Mouse (Mus musculus) thymus, postnatal 4 days (tissue): ENCODE measurements around the gene Pdlim7.

Experiments used
- DNase-seq: peaks from one replicate; pipeline ENCODE4 v3.0.0; 2021

The Pdlim7 gene

GRCm38 (mm10) chr13:55484520-55485088 lies 28.9 kb downstream of the Pdlim7 start:
- DNase-seq: peak; percentile 42

GRCm38 (mm10) chr13:55483593-55483992 lies 29.9 kb downstream of the Pdlim7 start:
- no peak for DNase-seq

GRCm38 (mm10) chr13:55483071-55483470 lies 30.4 kb downstream of the Pdlim7 start:
- no peak for DNase-seq

- DNase-seq: no peak
Measured at GRCm38 (mm10) chr13:55482542-55482941, 30.9 kb downstream of the Pdlim7 start.

DNA sequence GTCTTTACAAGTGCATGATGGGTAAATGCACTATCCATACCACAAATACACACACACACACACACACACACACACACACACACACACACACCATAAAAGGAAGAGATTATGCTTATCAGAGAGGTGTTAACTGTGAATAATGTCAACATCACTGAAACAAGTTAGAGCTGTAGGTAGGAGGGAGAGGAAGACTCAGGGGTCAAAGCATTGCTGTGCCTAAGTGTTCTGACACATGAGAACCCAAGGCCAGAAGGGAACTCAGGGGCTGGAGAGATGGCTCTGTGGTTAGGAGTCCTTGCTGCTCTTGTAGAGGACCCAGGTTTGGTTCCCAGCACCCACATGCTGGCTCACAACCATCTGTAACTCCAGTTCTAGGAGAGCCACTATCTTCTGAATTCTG lies 33.5 kb downstream of the Pdlim7 start:
- DNase-seq: no peak

GRCm38 (mm10) chr13:55479008-55479407 lies 34.5 kb downstream of the Pdlim7 start:
- DNase-seq: no peak

DNA sequence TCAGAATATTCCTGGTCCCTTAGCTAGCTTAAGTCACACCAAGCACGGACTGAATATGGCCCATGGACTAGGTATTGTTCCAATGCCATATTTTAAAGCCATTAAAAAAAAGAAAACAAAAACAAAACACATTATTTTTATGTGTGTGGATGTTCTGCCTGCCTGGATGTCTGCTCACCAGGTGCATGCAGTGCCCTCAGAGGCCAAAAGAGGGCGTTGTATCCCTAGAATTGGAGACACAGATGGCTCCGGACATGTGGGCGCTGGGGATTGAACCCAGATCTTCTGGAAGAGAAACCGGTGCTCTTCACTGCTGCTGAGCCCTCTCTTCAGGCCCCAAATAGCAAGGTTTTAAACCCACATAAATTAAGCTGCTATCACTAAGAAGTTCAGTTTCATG lies 35.4 kb downstream of the Pdlim7 start:
- DNase-seq: peak; percentile 61

GRCm38 (mm10) chr13:55477492-55477891 lies 36.0 kb downstream of the Pdlim7 start:
- DNase-seq: no peak

DNA sequence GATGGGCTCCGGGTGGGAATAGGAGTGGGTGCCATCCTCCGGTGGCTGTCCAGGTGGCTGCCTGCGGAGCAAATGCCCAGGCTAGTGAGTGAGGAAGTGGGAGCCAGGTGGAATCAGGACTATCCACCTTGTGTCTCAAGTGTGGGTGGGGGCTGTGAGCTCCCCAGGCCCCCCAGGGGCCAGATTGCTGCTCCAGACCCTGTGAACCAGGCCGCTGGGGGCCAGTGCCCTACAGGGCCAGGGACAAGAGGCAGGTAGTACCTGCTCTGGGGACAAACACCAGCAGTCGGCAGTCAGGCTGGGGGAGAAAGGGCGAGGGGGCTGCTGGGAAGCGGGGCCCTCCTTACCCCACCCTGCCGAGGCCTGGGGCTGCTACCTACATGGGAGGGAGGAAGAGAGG lies 37.2 kb downstream of the Pdlim7 start:
- no peak for DNase-seq

- no peak for DNase-seq
Measured at GRCm38 (mm10) chr13:55475750-55476149, 37.7 kb downstream of the Pdlim7 start.

DNA sequence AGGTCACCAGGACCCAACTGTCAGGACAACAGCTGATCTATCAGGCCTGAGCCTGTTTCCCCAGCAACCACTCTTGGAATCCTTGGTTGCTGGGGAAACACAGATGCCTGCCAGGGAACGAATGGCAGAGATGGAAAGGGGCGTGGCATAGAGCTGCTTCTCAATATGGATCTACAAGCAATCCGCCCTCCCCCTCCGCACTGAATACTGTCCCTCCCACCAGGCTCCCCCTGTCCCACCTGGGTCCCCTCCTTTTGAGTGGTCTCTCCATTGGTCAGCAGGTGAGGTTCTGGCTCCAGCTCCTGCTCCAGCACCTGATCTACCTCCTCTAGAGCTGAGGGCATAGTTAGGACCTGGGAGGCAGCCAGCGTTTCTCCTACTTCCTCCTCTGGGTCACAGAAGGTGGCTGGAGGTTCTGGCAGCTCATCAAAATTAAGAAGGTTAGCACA lies 38.8 kb downstream of the Pdlim7 start:
- DNase-seq: no peak

- DNase-seq: no peak
Measured at GRCm38 (mm10) chr13:55473961-55474360, 39.5 kb downstream of the Pdlim7 start.

GRCm38 (mm10) chr13:55473076-55473831 lies 40.2 kb downstream of the Pdlim7 start:
- DNase-seq: peak; percentile 72

- peak; percentile 68 for DNase-seq
Measured at GRCm38 (mm10) chr13:55472132-55473022, 41.1 kb downstream of the Pdlim7 start.

- no peak for DNase-seq
Measured at GRCm38 (mm10) chr13:55471819-55472131, 41.7 kb downstream of the Pdlim7 start.

- DNase-seq: peak; percentile 91
Measured at GRCm38 (mm10) chr13:55471156-55471818, 42.2 kb downstream of the Pdlim7 start.

DNA sequence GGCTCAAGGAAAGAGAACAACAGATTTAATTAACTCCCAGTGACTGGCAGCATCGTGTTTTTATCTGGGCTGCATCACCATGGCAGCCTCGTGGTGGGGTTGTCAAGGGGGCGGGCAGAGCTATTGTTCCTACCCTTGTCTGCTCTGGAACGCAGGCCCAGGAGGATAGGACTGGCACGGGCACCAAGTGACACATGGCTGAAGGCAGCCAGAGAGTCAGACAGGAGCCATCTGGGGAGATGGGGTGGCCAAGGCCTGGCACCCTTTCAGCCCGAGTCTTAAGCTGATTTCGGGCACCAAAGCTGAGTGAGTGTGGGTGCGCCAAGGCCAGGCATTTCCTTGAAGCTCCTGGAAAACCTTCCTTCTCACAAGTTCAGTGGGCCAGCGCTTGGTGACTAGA lies 43.1 kb downstream of the Pdlim7 start:
- DNase-seq: peak; percentile 28

DNA sequence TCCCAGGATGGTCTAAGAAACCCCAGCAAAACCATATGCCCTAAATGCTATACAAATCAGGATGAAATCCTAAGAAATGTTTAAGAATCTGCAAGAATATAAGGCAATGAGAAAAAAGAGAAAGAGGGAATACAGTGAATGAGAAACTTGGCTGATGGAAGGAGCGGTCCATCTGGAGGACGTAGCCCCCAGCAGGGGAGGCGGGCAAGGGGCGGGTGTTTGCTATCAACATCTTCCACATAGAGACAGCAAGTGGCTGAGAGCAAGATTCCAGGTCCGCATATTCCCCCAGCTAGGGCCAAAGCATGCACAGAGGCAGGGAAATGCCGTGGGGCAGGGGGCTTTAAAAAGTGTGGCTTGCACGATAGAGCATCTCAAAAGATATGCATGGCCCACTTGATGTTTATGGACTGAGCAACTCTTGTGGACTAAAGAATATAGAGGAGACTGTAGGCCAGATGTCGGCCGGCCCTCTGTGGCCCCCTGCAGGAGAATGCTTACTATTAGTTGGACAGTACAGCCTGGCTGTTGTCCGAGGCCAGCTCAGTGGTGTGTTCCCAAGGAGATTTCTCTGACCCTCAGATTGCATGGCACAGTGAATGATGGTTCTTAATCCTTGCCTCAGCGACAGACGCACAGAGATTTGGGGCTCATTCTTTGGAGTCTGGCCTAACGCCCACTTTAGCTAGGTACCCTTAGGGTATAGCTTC lies 44.5 kb downstream of the Pdlim7 start:
- peak; percentile 29 for DNase-seq

- DNase-seq: peak; percentile 21
Measured at GRCm38 (mm10) chr13:55465830-55466440, 47.5 kb downstream of the Pdlim7 start.

- peak; percentile 28 for DNase-seq
Measured at GRCm38 (mm10) chr13:55465184-55465583, 48.3 kb downstream of the Pdlim7 start.

- DNase-seq: peak; percentile 82
Measured at GRCm38 (mm10) chr13:55464027-55464884, 49.2 kb downstream of the Pdlim7 start, which contains the start of gene Prr7. Prr7 (plus strand) TSS chr13:55464267.
